Mouse (Mus musculus) erythroblast, embryonic 14.5 days (primary cell): ENCODE measurements around the gene Gja5. TPM values are rescaled to one million over a fixed set of nuclear protein-coding genes. Genes with fewer than 3 reads are reported as not detected.

Experiments used
- H3K27me3 ChIP-seq: 2 replicates; pipeline ENCODE4 v1.6.1; 2012; ENCODE audit warnings: inconsistent platforms; ENCODE audit not compliant: control insufficient read depth
- H3K36me3 ChIP-seq: 2 replicates; pipeline ENCODE4 v1.6.1; 2012; ENCODE audit warnings: mild to moderate bottlenecking, inconsistent platforms; ENCODE audit not compliant: control insufficient read depth
- H3K4me1 ChIP-seq: 2 replicates; pipeline ENCODE4 v1.6.1; 2012; ENCODE audit warnings: inconsistent platforms; ENCODE audit not compliant: control insufficient read depth
- H3K4me3 ChIP-seq: replicated peaks from 2 replicates; pipeline ENCODE3; 2012; ENCODE audit warnings: moderate library complexity, mild to moderate bottlenecking, inconsistent platforms
- H3K9me3 ChIP-seq: 2 replicates; pipeline ENCODE4 v1.6.1; 2012; ENCODE audit warnings: low read length, inconsistent platforms, mixed read lengths; ENCODE audit not compliant: control insufficient read depth
- GATA1 ChIP-seq: IDR thresholded peaks from 2 replicates; pipeline ENCODE4 v1.6.1; 2012; ENCODE audit warnings: low read length, inconsistent platforms, mixed read lengths
- TAL1 ChIP-seq: IDR thresholded peaks from 3 replicates; pipeline ENCODE4 v1.6.1; 2012; ENCODE audit warnings: low read length, inconsistent platforms, mixed read lengths
- polyA plus RNA-seq: library from polyadenylated mRNA; stranded (reverse); fragments of >175 nt; gene quantifications from 2 replicates; pipeline ENCODE4 v1.2.3, GENCODE M21; 2012

The Gja5 gene
- polyA plus RNA-seq, 1 experiment: not detected

DNA sequence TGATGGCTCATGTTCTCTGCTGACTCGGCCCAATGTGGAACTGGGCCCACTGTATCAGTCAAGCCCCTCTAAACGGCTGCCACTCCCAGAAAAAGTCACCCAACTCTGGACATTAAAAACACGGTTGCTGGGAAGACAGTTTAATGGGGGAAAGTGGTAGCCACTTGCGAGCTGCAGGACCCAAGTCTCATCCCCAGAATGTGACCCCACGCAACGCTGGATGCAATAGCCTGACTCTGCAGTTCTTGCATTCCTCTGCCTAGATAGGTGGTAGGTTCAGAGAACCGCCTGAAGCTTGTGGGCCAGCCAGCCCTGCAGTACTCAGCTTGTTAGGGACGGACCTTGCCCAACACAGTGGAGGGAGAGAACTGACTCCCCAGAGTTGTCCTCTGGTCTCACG lies 25.0 kb upstream of the Gja5 start:
- Histone ChIP-seq H3K9me3 (no peaks in the 10 kb centered on the region), H3K4me3 (no peak overlapping the region), H3K27me3 (no peaks in the 10 kb centered on the region), H3K36me3 (peaks cover 83% of the 10 kb centered on the region), H3K4me1 (no peaks in the 10 kb centered on the region)
- TF ChIP-seq TAL1 (no peak), GATA1 (no peak)

GRCm38 (mm10) chr3:96880385-96880784 lies 24.1 kb upstream of the Gja5 start:
- Histone ChIP-seq H3K4me1 (no peaks in the 10 kb centered on the region), H3K36me3 (peaks cover 79% of the 10 kb centered on the region), H3K4me3 (no peak overlapping the region), H3K9me3 (no peaks in the 10 kb centered on the region), H3K27me3 (no peaks in the 10 kb centered on the region)
- TF ChIP-seq GATA1 (no peak), TAL1 (no peak)

- no peak for TF ChIP-seq TAL1
- H3K4me3 ChIP-seq: no peak overlapping the region
- no peaks in the 10 kb centered on the region for H3K9me3 ChIP-seq
- H3K36me3 ChIP-seq: peaks cover 81% of the 10 kb centered on the region
- H3K4me1 ChIP-seq: no peaks in the 10 kb centered on the region
- no peaks in the 10 kb centered on the region for H3K27me3 ChIP-seq
Measured at GRCm38 (mm10) chr3:96881557-96881956, 22.9 kb upstream of the Gja5 start.

DNA sequence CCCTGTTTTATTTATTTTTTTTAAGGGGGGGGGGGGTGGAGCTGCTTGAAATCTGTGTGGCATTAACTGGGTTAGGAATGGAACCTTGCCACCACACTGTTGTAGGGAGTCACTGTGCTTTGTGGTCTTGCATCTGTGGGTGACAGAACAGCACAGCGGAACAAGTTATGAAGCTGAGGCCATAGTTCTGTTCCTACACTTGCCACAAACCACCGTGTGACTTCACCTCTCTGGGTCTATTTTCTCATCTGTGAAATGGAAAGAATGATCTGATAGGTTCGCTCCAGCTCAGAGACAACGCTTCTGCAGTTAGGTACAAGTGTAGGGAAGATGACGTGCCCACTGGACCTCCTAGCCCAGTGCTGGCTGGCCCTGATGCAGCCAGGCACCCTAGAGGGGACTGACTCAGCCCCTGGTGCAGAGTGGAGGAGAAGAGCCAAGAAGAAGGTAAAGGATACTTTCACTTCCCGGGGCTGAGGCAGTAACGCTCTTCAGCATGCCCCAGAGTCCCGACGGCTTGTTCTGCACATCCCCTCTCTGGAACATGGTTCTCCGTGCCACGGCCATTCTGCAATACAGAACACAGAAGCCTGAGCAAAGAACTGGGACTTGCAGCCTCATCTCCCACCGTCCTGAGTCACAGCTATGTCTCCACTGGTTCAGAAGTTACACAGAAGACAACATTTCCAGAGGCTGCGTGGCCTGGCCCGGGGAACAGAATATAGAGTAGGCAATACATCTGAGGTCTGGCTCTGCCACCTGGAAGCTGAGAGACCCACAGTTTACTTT lies 22.2 kb upstream of the Gja5 start:
- Histone ChIP-seq H3K36me3 (peaks cover 83% of the 10 kb centered on the region), H3K27me3 (no peaks in the 10 kb centered on the region), H3K9me3 (no peaks in the 10 kb centered on the region), H3K4me3 (no peak overlapping the region), H3K4me1 (no peaks in the 10 kb centered on the region)
- no peak for TF ChIP-seq GATA1
- TF ChIP-seq TAL1: no peak

GRCm38 (mm10) chr3:96883690-96884089 lies 20.8 kb upstream of the Gja5 start:
- Histone ChIP-seq H3K36me3 (peaks cover 83% of the 10 kb centered on the region), H3K4me1 (no peaks in the 10 kb centered on the region), H3K4me3 (no peak overlapping the region), H3K27me3 (no peaks in the 10 kb centered on the region), H3K9me3 (no peaks in the 10 kb centered on the region)
- TF ChIP-seq GATA1 (no peak), TAL1 (no peak)

GRCm38 (mm10) chr3:96902336-96902999 lies 2.0 kb upstream of the Gja5 start:
- Histone ChIP-seq H3K27me3 (peaks cover 10% of the 10 kb centered on the region), H3K4me3 (no peak overlapping the region), H3K9me3 (no peaks in the 10 kb centered on the region), H3K4me1 (peaks cover 28% of the 10 kb centered on the region), H3K36me3 (peaks cover 10% of the 10 kb centered on the region)
- no peak for TF ChIP-seq GATA1
- no peak for TF ChIP-seq TAL1

DNA sequence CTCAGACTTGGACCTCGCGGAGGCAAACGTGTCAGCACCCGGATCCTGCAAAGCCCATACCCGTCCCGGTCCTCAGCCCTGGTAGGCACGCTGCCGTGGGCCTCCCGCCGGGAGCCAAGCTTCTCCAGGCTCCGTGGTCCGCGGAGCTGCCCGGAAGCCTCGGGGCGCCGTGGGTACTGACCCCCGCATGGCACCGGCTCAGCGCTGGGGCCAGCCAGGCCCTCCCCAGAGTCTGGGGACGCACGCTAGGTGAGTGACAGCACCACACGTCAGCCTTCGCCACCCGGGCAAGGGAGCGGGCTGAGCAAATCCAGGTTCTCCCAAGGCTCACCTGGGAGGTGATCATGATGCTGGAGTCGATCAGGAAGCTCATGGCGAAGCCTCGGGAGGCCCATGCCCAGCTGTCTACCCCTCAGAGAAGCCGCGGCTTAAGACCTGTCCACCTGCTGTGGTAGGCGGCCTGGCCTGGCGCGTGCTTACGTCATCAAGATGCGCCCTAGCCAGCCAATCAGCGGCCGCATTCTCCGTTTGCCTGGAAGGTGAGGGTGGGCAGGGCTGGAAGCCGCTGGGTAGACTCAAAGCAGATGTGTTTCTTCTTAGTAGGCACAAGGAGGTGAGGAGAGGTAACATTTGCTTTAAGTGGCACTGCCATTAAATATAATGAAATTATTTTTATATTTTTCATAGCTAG lies 503 bp downstream of the Gja5 start, which contains the start of gene Gpr89:
Gpr89 (minus strand) TSS at position 496 of the 691 bp plus-strand sequence.
- no peaks in the 10 kb centered on the region for H3K9me3 ChIP-seq

GRCm38 (mm10) chr3:96905592-96905991 lies 1.1 kb downstream of the Gja5 start:
- TF ChIP-seq GATA1 (no peak), TAL1 (no peak)
- H3K4me1 ChIP-seq: peaks cover 28% of the 10 kb centered on the region
- peak overlapping the region; percentile 100 for H3K4me3 ChIP-seq
- peaks cover 17% of the 10 kb centered on the region for H3K27me3 ChIP-seq
- no peaks in the 10 kb centered on the region for H3K9me3 ChIP-seq
- no peaks in the 10 kb centered on the region; the same call in 1 of the 2 replicates for H3K36me3 ChIP-seq

More for the DNA sequence above, 503 bp downstream of the Gja5 start, which contains the start of gene Gpr89:
- TF ChIP-seq TAL1 (no peak), GATA1 (no peak)
- H3K36me3 ChIP-seq: no peaks in the 10 kb centered on the region; the same call in 1 of the 2 replicates
- H3K4me1 ChIP-seq: peaks cover 28% of the 10 kb centered on the region
- H3K4me3 ChIP-seq: peak within 1 kb of the TSS; percentile 100
- peaks cover 17% of the 10 kb centered on the region for H3K27me3 ChIP-seq

GRCm38 (mm10) chr3:96920991-96921390 lies 16.5 kb downstream of the Gja5 start:
- no peaks in the 10 kb centered on the region for H3K4me1 ChIP-seq
- H3K4me3 ChIP-seq: no peak overlapping the region
- H3K9me3 ChIP-seq: no peaks in the 10 kb centered on the region
- TF ChIP-seq TAL1: no peak
- TF ChIP-seq GATA1: no peak
- no peaks in the 10 kb centered on the region for H3K36me3 ChIP-seq
- no peaks in the 10 kb centered on the region for H3K27me3 ChIP-seq
